ENCODE assay signal across 16 mouse cellular contexts in genomic region chr9:48719619-48720018, GRCm38 (mm10).
DNase-seq lines count a peak whose midpoint lies in the region; ATAC-seq and TF ChIP-seq lines count a peak whose summit lies in the region.
"Had no signal": no experiment of that assay in that cellular context is flagged by ENCODE, and none has a peak within 500 bp of the region (broad histone marks: within the 10 kb centered on the region; RNA-seq: fewer than 3 reads in every experiment).

No protein-coding gene starts in this region.

- intact Hi-C loops in gastrocnemius, postnatal 36 days (cut with DNase I): loop anchor here (5.0 kb wide), 1 partner anchor 72 kb away; no protein-coding TSS in a partner anchor

- H3K27me3 ChIP-seq in hindbrain, embryonic 11.5 days (ENCODE audit: control insufficient read depth, insufficient read depth, low read length): no peaks in the 10 kb centered on the region
- no peaks in the 10 kb centered on the region for H3K27me3 ChIP-seq in hindbrain, embryonic 12.5 days
- no peaks in the 10 kb centered on the region for H3K27me3 ChIP-seq in midbrain, embryonic 13.5 days
- no peaks in the 10 kb centered on the region for H3K27me3 ChIP-seq in midbrain, postnatal 0 days (ENCODE audit: insufficient read depth, low read length)
- H3K27me3 ChIP-seq: forebrain, embryonic 15.5 days had no signal

- ATAC-seq in hindbrain, embryonic 11.5 days (ENCODE audit: low FRiP score): no peak
- ATAC-seq in hindbrain, embryonic 12.5 days (ENCODE audit: low FRiP score): no peak
- ATAC-seq in midbrain, embryonic 13.5 days: no peak
- no peak for ATAC-seq in midbrain, postnatal 0 days (ENCODE audit: low FRiP score)
- ATAC-seq: forebrain, embryonic 15.5 days; hindbrain, postnatal 0 days had no signal

- 91% methylated on average over 4 of the region's 4 CpGs for WGBS in hindbrain, embryonic 11.5 days
- 87% methylated on average over 4 of the region's 4 CpGs for whole genome bisulfite sequencing in hindbrain, embryonic 12.5 days
- WGBS in midbrain, embryonic 13.5 days: 84% methylated on average over 4 of the region's 4 CpGs
- WGBS in midbrain, postnatal 0 days: 63% methylated on average over 4 of the region's 4 CpGs

- H3K9me3 ChIP-seq in hindbrain, embryonic 11.5 days (ENCODE audit: control insufficient read depth, low read length): no peaks in the 10 kb centered on the region
- no peaks in the 10 kb centered on the region for H3K9me3 ChIP-seq in hindbrain, embryonic 12.5 days (replicated peaks)
- no peaks in the 10 kb centered on the region for H3K9me3 ChIP-seq in midbrain, embryonic 13.5 days
- H3K9me3 ChIP-seq in midbrain, postnatal 0 days (ENCODE audit: low read length): no peaks in the 10 kb centered on the region
- H3K9me3 ChIP-seq: embryonic facial prominence, embryonic 12.5 days; forebrain, embryonic 15.5 days had no signal

- H3K4me1 ChIP-seq in hindbrain, embryonic 11.5 days (replicated peaks; ENCODE audit: control insufficient read depth, insufficient read depth, low read length): no peaks in the 10 kb centered on the region; the same call in 1 of the 2 replicates
- H3K4me1 ChIP-seq in hindbrain, embryonic 12.5 days: peaks cover 12% of the 10 kb centered on the region
- H3K4me1 ChIP-seq in midbrain, embryonic 13.5 days (replicated peaks): peaks cover 30% of the 10 kb centered on the region
- H3K4me1 ChIP-seq in midbrain, postnatal 0 days (ENCODE audit: insufficient read depth, low read length): 0 out of 2 replicates have a peak, but pooled peaks cover 8% of the 10 kb centered on the region

- no peak overlapping the region for H3K9ac ChIP-seq in hindbrain, embryonic 11.5 days (ENCODE audit: low read depth, low read length)
- no peak overlapping the region for H3K9ac ChIP-seq in hindbrain, embryonic 12.5 days
- H3K9ac ChIP-seq in midbrain, embryonic 13.5 days (replicated peaks): no peak overlapping the region
- no peak overlapping the region for H3K9ac ChIP-seq in midbrain, postnatal 0 days (replicated peaks; ENCODE audit: low read length, poor library complexity, severe bottlenecking)
- H3K9ac ChIP-seq: embryonic facial prominence, embryonic 12.5 days; forebrain, embryonic 15.5 days had no signal

- TF ChIP-seq CTCF in midbrain, postnatal 0 days (IDR thresholded peaks at IDR 0.05): no peak

- H3K27ac ChIP-seq in hindbrain, embryonic 11.5 days (ENCODE audit: low read depth, low read length): 0 out of 2 replicates have a peak overlapping the region, but pooled peaks have one; percentile 18
- no peak overlapping the region for H3K27ac ChIP-seq in hindbrain, embryonic 12.5 days
- 0 out of 2 replicates have a peak overlapping the region, but pooled peaks have one; percentile 41 for H3K27ac ChIP-seq in midbrain, embryonic 13.5 days
- no peak overlapping the region for H3K27ac ChIP-seq in midbrain, postnatal 0 days (ENCODE audit: low read depth, low read length)
- H3K27ac ChIP-seq: embryonic facial prominence, embryonic 12.5 days; forebrain, embryonic 15.5 days; hindbrain, postnatal 0 days had no signal

- H3K36me3 ChIP-seq in hindbrain, embryonic 11.5 days (ENCODE audit: control insufficient read depth, insufficient read depth, low read length): 0 out of 2 replicates have a peak, but pooled peaks cover 2% of the 10 kb centered on the region
- H3K36me3 ChIP-seq in hindbrain, embryonic 12.5 days: 0 out of 2 replicates have a peak, but pooled peaks cover 3% of the 10 kb centered on the region
- H3K36me3 ChIP-seq in midbrain, embryonic 13.5 days: 0 out of 2 replicates have a peak, but pooled peaks cover 3% of the 10 kb centered on the region
- no peaks in the 10 kb centered on the region for H3K36me3 ChIP-seq in midbrain, postnatal 0 days (ENCODE audit: insufficient read depth, low read length)
- H3K36me3 ChIP-seq: embryonic facial prominence, embryonic 12.5 days; forebrain, embryonic 15.5 days had no signal

- peak; percentile 7 for DNase-seq in gastrocnemius, postnatal 25 days
- no peak for DNase-seq in gastrocnemius, postnatal 36 days
- no peak for DNase-seq in hindbrain, embryonic 11.5 days (ENCODE audit: low spot score)
- DNase-seq in midbrain, postnatal 0 days (ENCODE audit: low spot score): no peak
- no peak for DNase-seq in urinary bladder, adult 2 months (ENCODE audit: low spot score)
- DNase-seq: adrenal gland, postnatal 10 days; cerebellum, adult 11-12 months; cerebellum, adult 9-10 months; cerebellum, postnatal 25 days; gastrocnemius, postnatal 10 days had no signal

- no peak overlapping the region for H3K4me2 ChIP-seq in hindbrain, embryonic 11.5 days (replicated peaks; ENCODE audit: low read depth, low read length)
- no peak overlapping the region for H3K4me2 ChIP-seq in hindbrain, embryonic 12.5 days (replicated peaks)
- no peak overlapping the region for H3K4me2 ChIP-seq in midbrain, embryonic 13.5 days (replicated peaks)
- no peak overlapping the region for H3K4me2 ChIP-seq in midbrain, postnatal 0 days (ENCODE audit: low read depth, low read length, poor library complexity, severe bottlenecking)
- H3K4me2 ChIP-seq: embryonic facial prominence, embryonic 12.5 days; forebrain, embryonic 15.5 days; heart, embryonic 11.5 days had no signal

- no peak overlapping the region for H3K4me3 ChIP-seq in hindbrain, embryonic 11.5 days (ENCODE audit: low read depth, low read length)
- no peak overlapping the region for H3K4me3 ChIP-seq in hindbrain, embryonic 12.5 days
- no peak overlapping the region for H3K4me3 ChIP-seq in midbrain, embryonic 13.5 days (replicated peaks)
- no peak overlapping the region for H3K4me3 ChIP-seq in midbrain, postnatal 0 days (ENCODE audit: low read depth, low read length)
- H3K4me3 ChIP-seq: embryonic facial prominence, embryonic 12.5 days; forebrain, embryonic 15.5 days had no signal

Comparison
In these comparisons a context has a peak if more than half of its experiments do, and no peak if none do; other contexts are left out.
1. H3K27ac ChIP-seq: peak in hindbrain, embryonic 11.5 days (single experiment) and midbrain, embryonic 13.5 days (single experiment); none in hindbrain, embryonic 12.5 days (single experiment) and midbrain, postnatal 0 days (single experiment).